Mouse (Mus musculus) heart, postnatal 0 days (tissue): ENCODE measurements around the gene Rbms3.

Experiments
- CTCF ChIP-seq: IDR thresholded peaks from 2 replicates; pipeline ENCODE4 v1.5.1; 2016; ENCODE audit warnings: antibody characterized with exemption, control low read depth, low read depth
- EP300 ChIP-seq: IDR thresholded peaks from 2 replicates; pipeline ENCODE4 v1.6.1; 2016; ENCODE audit warnings: antibody characterized with exemption, low read depth

- TF ChIP-seq CTCF (no peak), EP300 (no peak)
Measured at GRCm38 (mm10) chr9:117508941-117509340, 120.8 kb downstream of the Rbms3 start.
